Mouse (Mus musculus) forebrain, embryonic 11.5 days (tissue): ENCODE measurements around the gene Ankrd55. TPM values are rescaled to one million over a fixed set of nuclear protein-coding genes. Genes with fewer than 3 reads are reported as not detected.

ENCODE experiments used
- ATAC-seq: fragments of 200-750 bp; cut with Nextera tagmentation; replicated peaks from 2 replicates; pipeline ENCODE4 v1.8.0; 2017; ENCODE audit warnings: moderate TSS enrichment; ENCODE audit not compliant: low FRiP score
- DNase-seq: peaks from one replicate; pipeline ENCODE4 v3.0.0-alpha.2; 2017; ENCODE audit warnings: low spot score
- H3K27ac ChIP-seq: fragments of 300-500 bp; sonication (generic); 2 replicates; pipeline ENCODE4 v1.5.1; 2014; ENCODE audit warnings: low read depth, low read length
- H3K27me3 ChIP-seq: fragments of 300-500 bp; sonication (generic); 2 replicates; pipeline ENCODE4 v1.6.1; 2014; ENCODE audit warnings: mild to moderate bottlenecking, low read length, mixed read lengths; ENCODE audit not compliant: control insufficient read depth, insufficient read depth
- H3K36me3 ChIP-seq: fragments of 300-500 bp; sonication (generic); 2 replicates; pipeline ENCODE4 v1.6.1; 2014; ENCODE audit warnings: mild to moderate bottlenecking, low read length, moderate library complexity, mixed read lengths; ENCODE audit not compliant: control insufficient read depth, insufficient read depth
- H3K4me1 ChIP-seq: fragments of 300-500 bp; sonication (generic); replicated peaks from 2 replicates; pipeline ENCODE4 v1.6.1; 2014; ENCODE audit warnings: low read length, mixed read lengths; ENCODE audit not compliant: control insufficient read depth, insufficient read depth
- H3K4me2 ChIP-seq: fragments of 300-500 bp; sonication (generic); 2 replicates; pipeline ENCODE4 v1.6.1; 2014; ENCODE audit warnings: low read depth, mild to moderate bottlenecking, low read length, moderate library complexity, mixed read lengths; ENCODE audit not compliant: severe bottlenecking
- H3K4me3 ChIP-seq: fragments of 300-500 bp; sonication (generic); 2 replicates; pipeline ENCODE4 v1.5.1; 2014; ENCODE audit warnings: low read depth, low read length
- H3K9ac ChIP-seq: fragments of 300-500 bp; sonication (generic); 2 replicates; pipeline ENCODE4 v1.6.1; 2014; ENCODE audit warnings: low read length
- H3K9me3 ChIP-seq: fragments of 300-500 bp; sonication (generic); 2 replicates; pipeline ENCODE4 v1.6.1; 2016; ENCODE audit warnings: low read length, mixed read lengths; ENCODE audit not compliant: control insufficient read depth
- WGBS: fragments of 180-500 bp; shearing (Covaris S2); extraction: QIAGEN DNeasy Blood & Tissue Kit; methylation state at CpG from one replicate; pipeline ENCODE4 v1.1.7; 2014; 5-methylcytosine and 5-hydroxymethylcytosine counted together
- polyA plus RNA-seq: library from polyadenylated mRNA; unstranded; fragments of >200 nt; fragmentation: Nextera tagmentation; extraction: Ambion mirVana; gene quantifications from 2 replicates; pipeline ENCODE4 v1.2.1, GENCODE M21; 2014

Ankrd55 gene
- 1.1 and 1.3 TPM in 2 replicates for polyA plus RNA-seq

DNA sequence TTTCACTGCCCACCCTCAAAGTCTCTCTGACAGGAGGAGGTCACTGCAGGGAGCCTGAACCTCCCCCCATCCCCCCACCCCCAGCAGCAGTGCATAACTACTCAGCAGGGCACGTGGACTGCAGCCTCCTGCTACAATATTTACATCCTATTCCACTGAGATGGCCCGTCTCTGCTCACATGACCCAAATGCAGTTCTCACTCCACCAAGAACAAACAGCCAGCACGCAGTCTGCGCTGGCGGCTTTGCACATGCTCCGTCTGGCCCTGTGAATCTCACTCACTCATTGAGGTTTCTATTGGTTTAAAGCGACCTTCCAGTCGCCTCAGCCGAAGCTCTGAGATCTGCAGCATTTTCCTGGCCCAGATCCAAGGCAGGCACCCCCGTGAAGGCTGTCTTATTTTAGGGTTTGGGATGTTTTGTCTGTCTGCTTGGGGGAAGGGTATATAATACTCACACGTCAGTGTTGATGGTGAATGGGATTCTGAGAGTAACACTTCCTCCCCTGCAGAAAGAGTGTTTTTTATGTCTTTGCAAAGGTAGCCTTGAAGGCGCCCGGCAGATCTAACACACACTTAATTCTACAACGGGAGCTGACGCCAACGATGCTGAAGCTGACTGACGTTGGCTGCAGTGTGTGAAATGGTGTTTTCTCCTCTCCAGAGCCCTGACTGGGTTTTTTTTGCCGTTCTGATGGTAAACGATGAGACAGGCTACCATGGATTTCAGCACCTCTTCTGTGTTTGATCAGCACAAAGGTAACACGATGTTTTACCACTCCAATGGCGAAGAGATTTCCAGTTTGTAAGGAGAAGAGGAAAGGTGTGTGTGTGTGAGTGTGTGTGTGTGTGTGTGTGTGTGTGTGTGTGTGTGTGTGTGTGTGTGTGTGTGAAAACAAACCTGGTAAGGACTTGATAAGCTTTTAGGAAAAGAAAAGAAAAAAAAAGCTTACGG lies at the start of gene Ankrd55:
TSS of gene Ankrd55 (plus strand) at position 227 of the 954 bp plus-strand sequence.
- DNase-seq = peak; percentile 61

GRCm38 (mm10) chr13:112239239-112239638 lies 49.0 kb upstream of the Ankrd55 start:
- Histone ChIP-seq H3K9ac (no peak overlapping the region), H3K4me3 (no peak overlapping the region), H3K27ac (no peak overlapping the region), H3K4me1 (peaks cover 5% of the 10 kb centered on the region; the same call in 1 of the 2 replicates), H3K27me3 (no peaks in the 10 kb centered on the region), H3K9me3 (no peaks in the 10 kb centered on the region), H3K36me3 (no peaks in the 10 kb centered on the region), H3K4me2 (no peak overlapping the region)
- DNase-seq = no peak
- WGBS = 82% methylated on average over 2 of the region's 2 CpGs
- ATAC-seq = no peak

More for the DNA sequence above, at the start of gene Ankrd55:
- Histone ChIP-seq H3K9me3 (no peaks in the 10 kb centered on the region), H3K4me3 (no peak within 1 kb of the TSS), H3K4me1 (peaks cover 3% of the 10 kb centered on the region; the same call in 1 of the 2 replicates), H3K27me3 (no peaks in the 10 kb centered on the region), H3K27ac (no peak within 1 kb of the TSS), H3K9ac (peak within 1 kb of the TSS; percentile 8; the same call in 1 of the 2 replicates), H3K4me2 (peak within 1 kb of the TSS; percentile 15; the same call in 1 of the 2 replicates), H3K36me3 (no peaks in the 10 kb centered on the region)
- peak; percentile 78 for ATAC-seq
- WGBS = 41% methylated on average over 22 of the region's 22 CpGs

GRCm38 (mm10) chr13:112241431-112241830 lies 46.8 kb upstream of the Ankrd55 start:
- no peak overlapping the region for H3K4me3 ChIP-seq
- WGBS = 18% methylated on average over 8 of the region's 8 CpGs
- DNase-seq (no peak), ATAC-seq (peak; percentile 55; the same call in 1 of the 2 replicates)
- H3K9ac ChIP-seq = no peak overlapping the region
- peaks cover 5% of the 10 kb centered on the region; the same call in 1 of the 2 replicates for H3K9me3 ChIP-seq
- H3K4me1 ChIP-seq = peaks cover 5% of the 10 kb centered on the region; the same call in 1 of the 2 replicates
- H3K27ac ChIP-seq = no peak overlapping the region
- H3K4me2 ChIP-seq = no peak overlapping the region
- no peaks in the 10 kb centered on the region for H3K27me3 ChIP-seq
- H3K36me3 ChIP-seq = no peaks in the 10 kb centered on the region

GRCm38 (mm10) chr13:112245131-112245530 lies 43.1 kb upstream of the Ankrd55 start:
- 77% methylated on average over 5 of the region's 5 CpGs for WGBS
- no peak for ATAC-seq

DNA sequence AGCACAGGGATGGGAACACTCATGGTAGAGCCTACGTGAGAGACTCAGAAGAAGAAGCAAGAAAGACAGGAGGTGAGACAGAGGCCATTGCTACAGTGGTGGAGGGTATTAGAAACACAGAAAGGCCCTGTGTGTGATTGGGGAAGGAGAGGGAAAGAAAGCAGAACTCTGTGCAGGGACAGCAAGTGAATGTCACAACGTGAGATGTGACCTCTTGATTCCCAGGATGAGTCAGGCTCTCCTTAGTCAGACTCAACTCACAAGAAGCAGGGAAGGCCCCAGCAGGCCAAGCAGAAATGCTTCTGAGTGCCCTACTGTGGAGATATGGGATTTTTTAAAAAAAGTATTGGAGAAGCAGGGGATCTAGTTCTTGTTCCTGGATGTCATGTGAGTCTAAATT lies 36.8 kb upstream of the Ankrd55 start:
- Histone ChIP-seq H3K36me3 (no peaks in the 10 kb centered on the region), H3K4me1 (no peaks in the 10 kb centered on the region), H3K27me3 (no peaks in the 10 kb centered on the region), H3K27ac (no peak overlapping the region), H3K4me3 (no peak overlapping the region), H3K9me3 (peaks cover 5% of the 10 kb centered on the region; the same call in 1 of the 2 replicates), H3K4me2 (no peak overlapping the region), H3K9ac (no peak overlapping the region)
- WGBS = 82% methylated on average over 2 of the region's 2 CpGs
- no peak for ATAC-seq
- peak; percentile 11 for DNase-seq

More at GRCm38 (mm10) chr13:112245131-112245530, 43.1 kb upstream of the Ankrd55 start:
- peaks cover 9% of the 10 kb centered on the region; the same call in 1 of the 2 replicates for H3K9me3 ChIP-seq
- H3K36me3 ChIP-seq = no peaks in the 10 kb centered on the region
- H3K4me1 ChIP-seq = peaks cover 5% of the 10 kb centered on the region; the same call in 1 of the 2 replicates
- no peak overlapping the region for H3K27ac ChIP-seq
- H3K4me2 ChIP-seq = no peak overlapping the region
- no peaks in the 10 kb centered on the region for H3K27me3 ChIP-seq
- no peak overlapping the region for H3K9ac ChIP-seq
- H3K4me3 ChIP-seq = no peak overlapping the region
- DNase-seq = no peak

GRCm38 (mm10) chr13:112252012-112252411 lies 36.2 kb upstream of the Ankrd55 start:
- WGBS = 85% methylated on average over 3 of the region's 3 CpGs

DNA sequence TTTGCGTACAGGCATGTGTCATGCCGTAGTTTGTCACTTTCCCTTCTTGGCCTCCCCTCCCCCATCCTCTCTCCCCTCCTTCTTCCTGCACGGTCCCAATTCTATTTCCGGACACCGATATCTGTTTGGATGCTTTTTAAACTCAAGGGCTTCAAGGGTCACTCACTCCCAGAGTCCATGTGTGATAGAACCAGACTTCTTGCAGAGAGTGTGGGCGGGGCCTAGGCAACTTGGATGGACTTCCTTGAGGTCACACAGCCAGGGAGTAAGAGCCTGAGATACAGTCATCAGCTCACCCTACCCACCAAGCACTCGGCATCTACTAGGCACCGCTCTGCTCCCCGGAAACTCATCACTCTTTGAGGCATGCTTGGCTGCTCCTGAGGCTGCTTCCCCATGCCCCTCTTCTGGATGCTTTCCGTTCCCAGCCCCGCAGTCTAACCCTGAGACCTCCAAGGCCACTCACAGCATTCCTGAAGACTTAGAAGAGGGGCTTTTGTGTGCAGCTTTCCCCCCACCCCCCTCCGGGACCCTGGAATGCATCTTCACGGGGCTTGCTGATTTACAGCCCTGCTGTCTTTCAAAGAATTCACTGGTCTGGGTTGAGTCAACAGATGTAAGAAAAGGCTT lies 35.1 kb upstream of the Ankrd55 start:
- no peak overlapping the region for H3K4me2 ChIP-seq
- 61% methylated on average over 13 of the region's 13 CpGs for WGBS
- peaks cover 4% of the 10 kb centered on the region; the same call in 1 of the 2 replicates for H3K9me3 ChIP-seq
- no peak for ATAC-seq
- no peaks in the 10 kb centered on the region for H3K36me3 ChIP-seq
- H3K4me1 ChIP-seq = no peaks in the 10 kb centered on the region
- H3K27me3 ChIP-seq = no peaks in the 10 kb centered on the region
- no peak overlapping the region for H3K9ac ChIP-seq
- no peak overlapping the region for H3K27ac ChIP-seq
- DNase-seq = peak; percentile 51
- H3K4me3 ChIP-seq = no peak overlapping the region

More at GRCm38 (mm10) chr13:112252012-112252411, 36.2 kb upstream of the Ankrd55 start:
- DNase-seq (peak; percentile 33), ATAC-seq (no peak)
- no peak overlapping the region for H3K4me3 ChIP-seq
- H3K27me3 ChIP-seq = no peaks in the 10 kb centered on the region
- H3K4me1 ChIP-seq = no peaks in the 10 kb centered on the region
- H3K27ac ChIP-seq = no peak overlapping the region
- no peak overlapping the region for H3K4me2 ChIP-seq
- peaks cover 4% of the 10 kb centered on the region; the same call in 1 of the 2 replicates for H3K9me3 ChIP-seq
- H3K9ac ChIP-seq = no peak overlapping the region
- no peaks in the 10 kb centered on the region for H3K36me3 ChIP-seq

DNA sequence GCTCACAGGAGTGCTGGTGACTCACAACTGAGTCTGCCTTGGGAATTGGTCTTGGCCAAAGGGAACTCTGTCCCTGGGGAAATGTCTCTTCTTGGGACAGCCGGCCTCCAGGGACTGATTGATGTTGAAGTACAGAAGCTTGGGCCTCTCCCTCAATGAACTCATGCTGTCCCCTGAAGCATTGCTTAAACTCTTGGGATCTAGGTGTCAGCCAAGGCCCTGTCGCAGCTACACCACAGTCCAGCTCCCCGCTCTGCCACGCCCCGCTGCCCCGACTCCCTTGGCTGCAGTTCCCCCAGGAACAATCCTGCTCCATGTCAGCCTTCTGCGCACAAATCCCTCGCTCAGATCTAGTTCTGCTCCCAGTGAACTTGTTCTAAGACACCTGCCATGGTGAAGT lies 34.1 kb upstream of the Ankrd55 start:
- Histone ChIP-seq H3K4me2 (no peak overlapping the region), H3K27ac (no peak overlapping the region), H3K36me3 (no peaks in the 10 kb centered on the region), H3K9me3 (peaks cover 2% of the 10 kb centered on the region; the same call in 1 of the 2 replicates), H3K4me1 (no peaks in the 10 kb centered on the region), H3K9ac (no peak overlapping the region), H3K27me3 (no peaks in the 10 kb centered on the region), H3K4me3 (no peak overlapping the region)
- no peak for ATAC-seq
- DNase-seq = peak; percentile 44
- 92% methylated on average over 8 of the region's 8 CpGs for WGBS
